Mouse (Mus musculus): ENCODE measurements around the gene Psmd1.
"Not testable (repeated sequence)": the region's sequence is repeated elsewhere in the genome, so short reads cannot be mapped to it uniquely, and the experiment has no call there.

Gene Psmd1

DNA sequence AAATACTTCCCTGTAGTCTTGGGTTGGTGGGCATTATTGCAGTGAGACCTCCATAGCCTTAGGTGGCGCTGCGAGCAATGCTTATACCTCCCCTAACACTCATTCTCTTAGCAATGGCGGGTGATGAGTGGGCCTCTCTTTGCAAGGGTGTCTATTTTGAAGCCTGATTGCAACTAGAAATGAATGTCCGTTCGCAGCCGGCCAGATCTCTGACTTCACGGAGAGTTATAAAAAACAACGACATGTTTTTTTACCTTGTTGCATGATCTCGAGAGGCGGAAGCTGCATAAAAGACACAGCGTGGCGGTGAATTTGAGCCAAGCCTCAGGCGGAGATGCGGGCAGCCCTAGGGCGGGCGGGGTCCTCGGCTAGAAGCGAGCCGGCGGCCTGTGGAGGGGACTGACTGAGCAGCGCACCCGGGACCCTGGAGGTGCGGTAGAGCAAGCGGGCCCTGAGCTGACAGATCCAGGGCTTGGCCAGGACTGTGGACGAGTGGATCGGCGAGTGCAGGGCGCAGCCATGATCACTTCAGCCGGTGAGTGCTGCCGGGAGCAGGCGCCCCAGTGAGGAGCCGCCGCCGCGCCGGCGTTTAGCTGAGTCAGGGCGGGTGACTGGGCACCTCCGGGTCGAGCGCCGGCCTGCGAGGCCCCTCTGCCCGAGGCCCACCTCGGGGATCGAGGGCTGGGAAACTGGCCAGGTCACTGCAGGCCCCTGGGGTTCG is at the start of gene Psmd1:
Gene Psmd1 (plus strand): TSS at position 117 of the 721 bp plus-strand sequence.
- peak; percentile 97 for DNase-seq (ENCODE audit: low read depth, low spot score)

DNA sequence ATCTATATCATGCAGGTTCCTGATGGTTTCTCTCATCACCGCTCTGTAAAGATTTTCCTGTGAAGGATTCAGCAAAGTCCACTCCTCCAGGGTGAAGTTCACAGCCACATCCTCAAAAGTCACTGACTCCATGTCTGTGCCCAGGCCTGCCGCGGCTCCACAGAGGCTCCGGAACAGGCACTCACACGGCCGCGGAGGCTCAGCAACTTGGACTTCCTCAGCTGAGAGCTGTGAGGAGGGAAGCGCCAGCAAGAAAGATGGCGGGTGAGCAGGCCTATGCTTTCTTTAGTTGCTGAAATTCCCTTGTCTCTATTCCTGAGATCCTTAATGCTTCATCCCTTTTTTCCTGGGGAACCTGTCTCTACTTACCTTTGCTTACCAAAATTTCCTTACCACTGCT is 48.4 kb upstream of the Psmd1 start:
- not testable (repeated sequence) for DNase-seq (ENCODE audit: low read depth, low spot score)

DNA sequence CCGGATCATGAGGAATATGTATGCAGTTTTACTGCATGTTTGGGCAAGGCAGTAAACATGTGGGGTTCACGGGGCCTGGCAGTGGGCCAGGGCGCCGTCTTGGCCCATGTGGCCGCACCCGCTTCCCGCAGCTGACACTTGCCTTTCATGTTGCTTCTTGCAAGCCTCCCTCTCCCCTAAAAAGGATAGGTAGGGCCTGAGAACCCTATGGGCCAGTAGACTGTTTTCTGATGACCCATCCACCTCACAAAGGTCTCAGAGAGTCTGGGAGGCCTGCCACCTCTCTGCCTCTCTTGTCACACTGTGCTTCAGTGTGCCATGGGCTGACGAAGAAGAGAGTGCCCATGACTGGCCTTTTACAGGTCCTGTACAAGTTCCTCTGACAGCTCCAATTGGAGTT is 47.7 kb upstream of the Psmd1 start, which contains the start of gene Spata3:
Gene Spata3 (plus strand): TSS at position 301 of the 400 bp plus-strand sequence.
- DNase-seq (ENCODE audit: low read depth, low spot score), result no peak

DNA sequence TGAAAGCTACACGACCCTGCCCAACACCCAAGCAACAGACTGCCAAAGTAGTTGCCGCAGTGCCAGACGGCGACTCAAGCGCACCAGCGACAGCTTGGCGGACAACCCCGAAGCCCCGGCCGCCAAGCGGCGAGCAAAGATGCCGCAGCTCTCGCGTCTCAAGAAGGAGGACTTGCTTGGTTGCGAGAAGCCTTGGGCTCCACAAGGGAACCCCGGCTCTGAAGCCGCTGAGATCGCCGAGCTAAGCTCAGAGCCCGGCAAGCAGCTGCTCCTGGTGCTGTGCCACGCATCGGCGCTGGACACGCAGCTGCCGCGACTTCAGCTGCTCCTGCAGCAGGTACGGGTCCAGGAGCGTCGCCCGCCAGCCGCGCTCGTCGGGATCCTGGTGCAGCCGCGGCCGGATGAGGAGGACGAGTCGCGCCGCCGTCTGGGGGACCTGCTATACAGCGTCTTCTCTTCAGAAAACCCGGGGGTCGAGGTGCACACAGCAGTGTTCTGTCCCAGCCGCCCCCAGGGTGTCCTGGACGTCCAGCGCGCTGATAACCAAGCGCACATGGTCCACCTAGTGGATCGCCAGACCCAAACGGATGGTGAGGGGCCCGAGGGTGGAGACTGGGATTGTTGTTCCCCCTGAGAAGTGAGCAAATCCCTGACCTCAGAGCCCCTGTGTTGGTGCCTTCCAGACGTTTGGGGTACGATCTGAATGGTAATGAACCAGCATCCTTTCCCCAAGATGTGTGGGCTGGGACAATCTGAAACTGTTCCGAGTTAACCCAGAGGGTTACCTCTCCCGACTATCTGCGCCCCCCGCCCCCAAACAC is 45.7 kb upstream of the Psmd1 start:
- no peak for DNase-seq (ENCODE audit: low read depth, low spot score)

DNA sequence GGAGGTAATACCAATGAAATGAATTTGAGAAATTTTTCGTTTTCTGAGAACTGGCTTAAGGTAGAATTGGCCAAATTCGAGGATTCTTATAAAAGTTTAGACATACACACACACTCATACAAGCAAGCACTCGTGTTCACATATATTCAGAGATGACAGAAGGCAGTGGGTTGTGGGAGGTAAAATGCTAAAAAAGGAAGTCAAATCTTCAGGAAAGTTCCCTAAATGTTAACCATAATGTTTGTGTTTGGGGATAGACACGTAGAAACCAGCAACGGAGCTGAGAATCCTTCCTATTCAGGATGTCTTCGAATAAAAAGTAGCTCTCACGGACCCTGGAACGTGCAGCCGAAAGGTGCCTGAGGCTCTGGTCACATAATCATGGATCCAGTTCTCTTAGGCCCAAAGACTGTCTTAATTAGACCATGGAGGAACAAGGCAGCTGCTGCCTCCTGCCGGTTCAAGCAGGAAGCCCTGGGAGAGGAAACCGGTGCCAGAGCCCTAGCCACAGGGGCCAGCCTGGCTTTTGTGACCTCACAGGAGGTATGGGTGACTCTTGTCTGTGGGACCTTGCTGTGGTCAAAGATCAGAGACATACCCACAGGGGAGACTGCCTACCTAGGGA is 42.7 kb upstream of the Psmd1 start:
- DNase-seq (ENCODE audit: low read depth, low spot score), result no peak

DNA sequence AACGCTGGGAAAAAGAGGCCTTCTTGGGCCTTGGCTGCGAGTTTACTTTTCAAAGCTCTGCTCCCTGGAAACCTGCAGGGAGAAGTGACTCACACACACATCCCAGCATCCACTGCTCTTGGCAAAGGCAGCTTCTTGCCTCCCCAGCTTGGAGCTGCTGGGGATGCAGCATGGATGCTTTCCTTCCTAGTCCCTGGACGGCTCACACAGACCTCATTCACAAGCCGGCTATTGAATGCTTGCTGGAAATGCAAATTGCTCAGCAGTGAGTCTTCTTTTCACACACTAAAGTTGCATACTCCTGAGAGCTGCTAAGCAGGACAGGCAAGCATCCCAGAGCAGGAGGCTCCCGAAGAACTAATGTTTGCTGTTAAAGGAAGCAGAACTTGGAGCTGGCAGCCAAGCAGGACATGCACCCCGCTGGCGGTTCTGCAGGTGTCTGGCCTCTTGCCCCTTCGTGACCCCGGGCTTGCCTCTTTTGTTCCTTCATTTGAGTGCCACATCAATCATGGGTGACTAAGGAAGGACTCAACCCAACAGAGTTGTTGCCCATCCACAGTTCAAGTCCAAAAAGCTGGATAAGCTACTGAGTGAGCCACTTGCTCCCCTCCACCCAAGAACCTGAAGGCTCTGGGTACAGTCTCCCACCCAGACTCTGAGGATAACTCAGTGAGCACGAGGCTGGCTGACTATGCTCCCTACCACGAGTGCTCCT is 31.8 kb upstream of the Psmd1 start:
- DNase-seq (ENCODE audit: low read depth, low spot score), result peak; percentile 61

DNA sequence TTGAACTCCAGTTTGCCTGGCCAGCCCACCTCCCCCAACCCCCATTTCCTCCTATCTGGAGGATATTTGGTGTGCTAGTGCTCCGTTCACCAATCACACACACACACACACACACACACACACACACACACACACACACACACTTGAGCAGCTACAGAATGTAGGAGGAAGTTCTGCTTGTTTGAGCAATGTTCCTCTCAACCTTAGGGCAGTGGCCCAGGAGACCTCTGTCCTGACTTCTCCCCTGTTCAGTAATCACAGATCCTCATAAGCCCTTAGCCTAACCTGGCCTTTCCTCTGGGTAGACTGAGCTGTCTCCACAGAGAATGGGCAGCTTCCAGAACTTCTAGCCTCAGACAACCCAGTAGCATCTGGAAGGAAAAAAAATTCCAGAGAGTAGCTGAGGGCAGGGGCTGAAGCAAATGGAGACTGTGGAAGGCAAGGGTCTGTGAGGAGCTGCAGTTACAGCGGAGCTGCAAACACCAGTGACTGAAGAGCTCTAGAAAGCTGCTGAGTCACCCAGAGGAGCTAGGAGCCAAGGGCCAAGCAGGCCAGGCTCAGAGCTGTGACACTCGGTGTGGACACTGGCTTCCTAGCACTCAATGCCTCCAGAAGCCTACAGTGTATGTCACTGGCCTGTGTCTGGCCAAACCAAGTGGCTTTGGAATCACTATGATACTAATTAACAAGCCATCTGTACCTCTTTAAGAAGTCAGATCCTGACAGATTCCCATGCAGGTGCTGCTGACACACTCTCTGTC is 25.8 kb upstream of the Psmd1 start:
- DNase-seq (ENCODE audit: low read depth, low spot score), result no peak

DNA sequence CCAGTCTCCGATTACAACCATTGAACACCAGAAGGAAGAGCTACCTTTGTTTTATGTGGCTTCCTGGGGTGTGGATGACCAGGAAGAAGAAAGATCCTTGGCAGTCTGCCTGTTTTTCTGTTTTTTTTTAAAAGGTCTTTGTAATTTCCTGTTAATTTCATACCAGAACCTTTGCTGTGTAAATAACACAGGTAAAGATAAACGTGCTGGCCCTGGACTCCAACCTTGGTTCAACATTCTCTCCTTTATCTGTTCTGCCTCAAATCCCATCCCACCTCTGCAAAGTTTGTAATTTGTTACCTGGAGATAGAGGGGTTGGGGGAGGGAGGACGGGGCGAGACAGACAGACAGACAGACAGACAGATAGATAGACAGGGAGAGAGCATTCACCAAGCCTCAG is 24.1 kb upstream of the Psmd1 start:
- no peak for DNase-seq (ENCODE audit: low read depth, low spot score)

DNA sequence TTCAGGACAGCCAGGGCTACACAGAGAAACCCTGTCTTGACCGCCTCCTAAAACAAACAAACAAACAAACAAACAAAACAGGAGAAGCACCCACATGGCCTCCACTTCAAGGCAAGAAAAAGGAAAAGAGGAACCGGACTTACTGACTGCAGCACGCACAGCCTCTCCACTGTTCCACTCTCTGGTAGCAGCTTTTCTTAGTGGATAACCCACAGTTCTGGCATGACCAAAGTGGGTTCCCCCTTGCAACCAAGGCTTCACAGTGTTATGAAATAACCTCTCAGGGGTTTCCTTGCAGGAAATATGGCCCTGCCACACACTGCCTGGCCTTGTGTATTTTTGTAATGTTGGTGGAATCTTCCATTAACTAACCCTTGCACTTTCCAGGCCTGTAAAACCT is 23.4 kb upstream of the Psmd1 start:
- no peak for DNase-seq (ENCODE audit: low read depth, low spot score)

DNA sequence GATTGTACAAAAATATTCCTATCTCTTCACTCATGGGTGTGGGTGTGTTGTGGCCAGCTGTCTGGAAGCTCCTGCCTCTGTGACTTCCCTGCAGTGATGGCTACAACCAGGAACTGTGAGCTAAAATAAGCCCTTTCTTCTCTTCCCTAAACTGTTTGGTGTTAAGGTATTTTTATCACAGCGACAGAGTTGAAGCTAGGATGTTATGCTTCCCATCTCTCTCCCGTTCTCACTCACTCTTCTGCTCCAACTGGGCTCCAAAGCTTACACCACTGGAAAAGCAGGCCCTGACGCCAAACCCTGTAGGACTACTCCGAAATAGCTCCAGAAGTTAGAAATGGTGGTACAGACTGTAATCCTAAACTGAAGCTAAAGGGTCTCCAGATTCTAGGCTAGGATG is 19.1 kb upstream of the Psmd1 start:
- no peak for DNase-seq (ENCODE audit: low read depth, low spot score)

DNA sequence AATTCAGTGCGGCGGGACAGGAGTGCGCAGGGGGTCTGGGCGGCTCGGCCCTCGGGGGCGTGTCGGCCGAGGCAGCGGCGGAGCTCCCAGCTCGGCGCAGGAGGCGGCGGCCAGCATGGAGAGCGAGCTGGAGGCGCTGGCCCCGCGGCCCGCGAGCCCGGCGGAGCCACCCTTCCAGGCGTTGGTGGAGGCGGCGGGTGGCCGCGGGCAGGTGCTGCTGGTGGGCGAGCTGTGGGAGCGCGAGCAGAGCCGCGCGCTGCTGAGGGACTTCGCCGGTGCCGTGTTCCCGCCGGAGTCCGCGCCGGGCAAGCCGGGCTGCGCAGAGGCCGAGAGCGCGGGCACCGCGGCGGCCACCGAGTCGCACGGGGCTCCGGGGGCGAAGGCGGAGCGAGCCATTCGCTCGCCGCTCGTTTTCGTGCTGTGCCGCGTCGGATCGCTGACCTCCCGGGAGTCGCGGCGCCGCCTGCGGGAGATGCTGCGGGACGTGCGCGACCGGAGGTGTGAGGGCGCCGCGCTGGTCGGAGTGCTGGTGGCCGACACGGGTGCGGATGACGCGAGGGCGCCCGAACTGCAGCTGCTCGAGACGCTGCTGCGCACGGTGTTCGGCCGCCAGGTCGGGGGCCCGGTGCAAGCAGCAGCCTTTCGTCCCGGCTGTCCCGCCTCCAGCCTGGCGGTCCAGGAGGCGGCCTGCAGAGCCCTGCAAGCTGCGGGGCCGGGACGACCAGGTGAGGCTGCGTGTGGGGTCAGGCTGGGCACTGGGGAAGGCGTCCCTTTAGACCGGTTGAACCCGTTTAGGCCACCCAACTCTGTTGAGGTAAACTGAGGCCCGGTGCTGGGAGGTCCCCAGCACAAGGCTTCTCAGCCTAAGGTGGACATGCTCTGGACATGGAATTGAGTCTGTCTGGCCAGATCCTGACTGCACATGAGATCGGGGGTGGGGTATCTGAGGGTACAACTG is 18.1 kb upstream of the Psmd1 start, which contains the start of gene 2810459M11Rik:
Gene 2810459M11Rik (plus strand): TSS at position 16 of the 958 bp plus-strand sequence.
- no peak for DNase-seq (ENCODE audit: low read depth, low spot score)

DNA sequence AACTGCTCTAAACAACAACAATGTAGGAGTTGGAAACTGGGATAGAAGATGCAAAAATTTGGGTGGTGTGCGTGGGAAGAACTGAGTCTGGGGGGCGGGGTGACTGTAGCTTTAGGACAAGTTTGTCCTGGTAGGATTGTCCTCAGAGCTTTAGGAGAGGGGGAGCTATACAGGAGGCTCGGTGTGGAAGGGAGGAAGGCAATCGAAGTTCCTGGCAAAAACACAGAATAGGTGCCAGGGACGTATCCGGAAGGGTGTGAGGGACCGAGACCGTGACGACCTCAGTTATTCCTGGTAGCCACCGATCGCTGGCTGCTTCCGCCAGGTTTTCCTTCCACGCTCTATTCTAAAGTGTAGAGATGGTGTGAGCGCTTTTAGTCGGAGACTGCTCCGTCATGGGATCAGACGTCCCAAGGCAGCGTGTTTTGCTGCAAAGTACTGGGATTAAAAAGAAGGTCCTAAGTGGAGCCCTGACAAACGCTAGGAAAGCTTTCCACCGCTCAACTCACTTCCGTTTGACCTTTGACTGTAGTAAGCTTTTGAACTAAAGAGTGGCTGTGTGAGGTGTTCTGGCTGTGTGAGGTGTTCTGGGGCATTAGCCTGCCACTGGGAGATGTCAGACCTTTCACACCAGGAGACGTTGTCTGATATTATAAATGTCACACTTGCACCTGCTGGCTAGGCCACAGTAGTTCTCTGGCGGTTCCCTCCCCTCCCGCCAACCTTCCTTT is 17.2 kb upstream of the Psmd1 start:
- DNase-seq (ENCODE audit: low read depth, low spot score), result no peak

DNA sequence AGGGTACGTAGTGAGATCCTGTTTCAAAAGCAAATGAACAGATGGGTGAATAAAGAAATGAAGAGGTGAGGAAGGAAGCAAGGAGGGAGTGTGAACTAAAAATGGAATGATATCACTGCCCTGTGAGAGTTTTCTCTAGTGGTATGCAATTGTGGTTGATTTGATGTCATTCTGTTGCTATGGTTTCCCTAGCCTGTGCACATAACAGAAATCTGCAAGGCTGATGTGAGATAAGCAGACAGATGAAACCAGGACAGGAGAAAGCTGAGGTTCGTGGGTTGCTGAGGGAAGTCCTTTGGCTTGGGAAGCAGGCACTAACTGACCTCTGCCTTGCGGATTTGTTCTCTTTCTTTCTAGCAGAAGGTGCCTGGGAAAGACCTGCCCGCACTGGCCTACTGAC is 16.0 kb upstream of the Psmd1 start:
- peak; percentile 28 for DNase-seq (ENCODE audit: low read depth, low spot score)

DNA sequence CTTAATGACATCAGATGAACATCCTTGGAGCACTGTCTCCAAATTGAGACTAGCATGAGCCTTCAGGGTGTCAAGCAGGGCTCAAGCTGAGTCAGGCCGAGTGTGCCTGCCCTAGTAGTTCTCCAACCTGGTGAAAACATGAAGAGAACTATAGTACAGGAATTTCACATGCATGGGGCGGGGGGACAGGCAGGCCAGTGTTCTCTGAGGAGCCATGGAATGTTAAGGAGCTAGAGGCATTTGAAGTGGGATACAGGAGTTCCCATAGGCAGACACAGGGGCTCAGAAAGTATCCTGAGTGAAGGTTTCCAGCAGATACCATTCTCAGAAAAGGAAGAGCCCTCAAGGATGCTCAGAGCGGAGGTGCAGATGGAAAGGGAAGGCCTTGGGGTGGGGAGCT is 15.4 kb upstream of the Psmd1 start:
- DNase-seq (ENCODE audit: low read depth, low spot score), result no peak

DNA sequence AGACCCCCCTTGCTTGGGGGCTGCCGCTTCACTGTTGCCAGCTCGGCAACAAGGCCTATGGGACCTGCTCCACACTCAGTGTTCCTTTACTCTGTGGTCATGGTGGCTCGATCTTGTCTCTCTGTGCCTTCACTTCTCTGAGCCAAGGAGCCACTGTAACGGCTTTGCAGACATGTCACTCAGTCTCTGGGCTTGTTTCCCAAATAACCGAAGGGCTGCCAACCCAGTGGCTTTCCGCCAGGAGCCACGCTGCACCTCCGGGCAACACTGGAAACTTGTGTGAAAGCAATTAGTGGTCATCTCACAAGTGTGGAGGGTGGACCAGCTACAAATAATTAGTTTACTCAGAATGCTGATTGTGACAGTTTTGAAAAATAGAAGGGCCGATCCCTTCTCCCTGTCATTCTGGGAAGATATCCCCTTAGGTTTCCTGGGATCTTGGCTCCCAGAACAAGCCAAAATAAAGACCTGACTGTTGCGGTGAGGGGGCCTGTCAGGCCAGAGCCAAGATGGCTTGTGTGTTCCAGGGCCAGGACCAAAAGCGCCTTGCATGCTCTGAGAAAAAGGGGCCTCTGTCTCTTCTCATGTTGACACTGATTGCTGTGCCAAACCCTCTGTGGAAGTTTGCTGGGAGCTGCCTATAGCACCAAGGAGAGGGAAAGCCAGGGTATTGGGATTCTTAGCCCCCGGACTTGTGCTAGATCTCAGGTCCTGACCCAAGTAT is 10.8 kb upstream of the Psmd1 start:
- peak; percentile 27 for DNase-seq (ENCODE audit: low read depth, low spot score)

DNA sequence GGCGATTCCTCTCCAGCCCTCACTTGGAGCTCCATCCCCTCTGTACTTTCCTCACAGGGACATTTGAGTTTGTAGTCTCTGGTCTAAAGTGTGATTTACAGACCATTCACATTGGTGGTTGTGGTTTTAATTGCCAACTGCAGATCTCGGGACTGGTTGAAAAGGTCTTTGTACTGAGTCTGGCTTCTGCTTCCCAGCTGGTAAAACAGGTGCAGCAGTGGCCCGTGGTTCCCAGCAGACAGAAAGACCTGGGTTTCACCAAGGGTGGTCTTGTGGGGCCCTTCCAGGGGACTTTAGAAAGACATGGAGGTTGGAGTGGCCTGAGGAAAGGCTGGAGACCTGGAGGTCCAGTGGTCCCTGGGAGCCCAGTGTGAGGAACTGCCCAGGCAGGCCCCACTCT is 9.2 kb upstream of the Psmd1 start:
- no peak for DNase-seq (ENCODE audit: low read depth, low spot score)

DNA sequence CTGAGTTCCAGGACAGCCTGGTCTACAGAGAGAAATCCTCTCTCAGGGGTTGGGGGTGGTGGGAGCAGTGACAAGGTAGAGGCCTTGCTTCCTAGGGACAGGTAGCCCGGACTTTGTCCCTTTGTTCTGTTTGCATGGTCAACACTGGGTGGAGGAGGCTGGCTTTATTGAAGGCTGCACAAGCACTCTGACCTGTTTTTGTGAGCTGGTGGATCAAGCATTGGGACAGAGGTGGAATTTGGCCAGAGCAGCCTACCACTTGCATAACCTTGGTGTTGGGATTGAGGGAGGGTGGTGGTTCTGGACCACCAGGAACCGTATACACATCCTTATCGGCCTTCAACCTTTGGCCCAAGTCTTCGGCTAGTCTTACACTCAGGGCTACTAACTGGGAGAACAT is 7.9 kb upstream of the Psmd1 start:
- DNase-seq (ENCODE audit: low read depth, low spot score), result no peak
